Mouse (Mus musculus) G1E (cell line): ENCODE measurements around the gene 1700018F24Rik.

Experiments used
- CTCF ChIP-seq: IDR thresholded peaks from 2 replicates; pipeline ENCODE4 v1.5.1; 2012; ENCODE audit warnings: low read depth, low read length, inconsistent platforms, mixed read lengths
- GATA1 ChIP-seq: IDR thresholded peaks from 2 replicates; pipeline ENCODE4 v1.6.1; 2012; ENCODE audit warnings: borderline replicate concordance, low read length, inconsistent platforms, mixed read lengths
- GATA2 ChIP-seq: IDR thresholded peaks from 2 replicates; pipeline ENCODE4 v1.6.1; 2012; ENCODE audit warnings: low read depth, low read length, inconsistent platforms, borderline replicate concordance
- POLR2AphosphoS5 ChIP-seq: IDR thresholded peaks from 2 replicates; pipeline ENCODE4 v1.6.1; 2012; ENCODE audit warnings: low read depth, low read length, inconsistent platforms; ENCODE audit not compliant: insufficient replicate concordance
- TAL1 ChIP-seq: conservative IDR thresholded peaks from 2 replicates; pipeline ENCODE4 v1.6.1; 2012; ENCODE audit warnings: low read depth, low read length, inconsistent platforms, mixed read lengths

DNA sequence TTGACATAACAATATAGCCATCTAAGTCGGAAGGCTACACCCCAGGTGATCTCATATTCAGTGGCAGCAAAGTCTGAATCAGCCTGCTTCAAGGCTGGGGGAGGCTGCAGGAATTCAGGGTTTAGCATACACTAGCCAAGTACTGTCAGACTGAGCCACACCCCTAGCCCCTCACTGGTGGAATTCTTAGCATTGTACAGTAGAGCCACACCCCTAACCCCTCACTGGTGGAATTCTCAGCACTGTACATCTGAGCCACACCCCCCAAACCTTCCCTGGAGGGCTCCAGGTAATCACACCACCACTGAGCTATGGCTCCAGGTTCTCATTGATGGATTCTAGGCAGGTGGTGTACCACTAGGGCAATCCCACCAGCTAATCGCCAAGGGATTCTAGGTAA is 16.7 kb downstream of the 1700018F24Rik start:
- TF ChIP-seq CTCF (no peak), GATA1 (no peak), GATA2 (no peak), TAL1 (no peak), POLR2AphosphoS5 (no peak)
